Mouse (Mus musculus) heart, adult 2 months (tissue): ENCODE measurements around the gene Tmem245. TPM values are rescaled to one million over a fixed set of nuclear protein-coding genes. Genes with fewer than 3 reads are reported as not detected.
"Not testable (repeated sequence)": the region's sequence is repeated elsewhere in the genome, so short reads cannot be mapped to it uniquely, and the experiment has no call there.

Experiments used
- DNase-seq, 2 experiments: peaks; one replicate each; pipeline ENCODE4 v3.0.0; 2021
- H3K27ac ChIP-seq: fragments of 200-600 bp; 2 replicates; pipeline ENCODE4 v1.8.1; 2022
- H3K27me3 ChIP-seq: fragments of 200-500 bp; 2 replicates; pipeline ENCODE4 v1.6.1; 2012; ENCODE audit warnings: mild to moderate bottlenecking, low read length, inconsistent platforms, mixed read lengths; ENCODE audit not compliant: control insufficient read depth, insufficient read depth
- H3K36me3 ChIP-seq: fragments of 200-500 bp; 2 replicates; pipeline ENCODE4 v1.6.1; 2012; ENCODE audit warnings: low read length, inconsistent platforms; ENCODE audit not compliant: control insufficient read depth, insufficient read depth
- H3K4me1 ChIP-seq: fragments of 200-500 bp; 2 replicates; pipeline ENCODE4 v1.6.1; 2011; ENCODE audit warnings: low read length; ENCODE audit not compliant: control insufficient read depth, insufficient read depth
- H3K4me3 ChIP-seq: fragments of 200-600 bp; 2 replicates; pipeline ENCODE4 v1.8.1; 2022
- H3K79me2 ChIP-seq: fragments of 200-500 bp; replicated peaks from 2 replicates; pipeline ENCODE4 v1.6.1; 2012; ENCODE audit warnings: mild to moderate bottlenecking, inconsistent platforms, low read length, moderate library complexity, mixed read lengths; ENCODE audit not compliant: control insufficient read depth, insufficient read depth
- H3K9ac ChIP-seq: fragments of 200-500 bp; 2 replicates; pipeline ENCODE4 v1.6.1; 2012; ENCODE audit warnings: low read depth, mild to moderate bottlenecking, control low read depth, inconsistent platforms, low read length, mixed read lengths
- CTCF ChIP-seq: fragments of 200-600 bp; IDR thresholded peaks from 2 replicates; pipeline ENCODE4 v1.8.1; 2022; ENCODE audit warnings: antibody characterized with exemption, mild to moderate bottlenecking, moderate library complexity
- EP300 ChIP-seq: fragments of 200-500 bp; IDR thresholded peaks from 2 replicates; pipeline ENCODE4 v1.6.1; 2011; ENCODE audit warnings: low read depth, low read length, control low read depth; ENCODE audit not compliant: insufficient read depth
- POLR2A ChIP-seq: fragments of 200-500 bp; IDR thresholded peaks from 2 replicates; pipeline ENCODE4 v1.6.1; 2011; ENCODE audit warnings: mild to moderate bottlenecking, low read depth, low read length, control low read depth; ENCODE audit not compliant: insufficient read depth
- WGBS: fragments of 180-500 bp; shearing (Covaris S2); methylation state at CpG from one replicate; pipeline ENCODE4 v1.1.7; 2018; 5-methylcytosine and 5-hydroxymethylcytosine counted together
- intact Hi-C: fragments of 180-260 bp; cut with DNase I; formaldehyde crosslinking; loops from one replicate; pipeline ENCODE4 v1.15.1; 2025
- polyA plus RNA-seq: library from polyadenylated mRNA; depleted of rRNA; stranded (reverse); fragments of >200 nt; gene quantifications from 2 replicates; pipeline ENCODE4 v1.2.3, GENCODE M21; 2012
- total RNA-seq, 2 experiments: library from RNA; stranded (reverse); gene quantifications; 2 replicates each; pipeline ENCODE4 v1.2.3; 2021

Gene Tmem245
- total and polyA plus RNA-seq, 3 experiments = 24.0 to 77.3 (median 66.3) TPM

GRCm38 (mm10) chr4:56878971-56879370, 68.3 kb downstream of the Tmem245 start:
- Histone ChIP-seq H3K27ac (peak overlapping the region; percentile 74; the same call in 1 of the 2 replicates), H3K4me3 (no peak overlapping the region), H3K27me3 (no peaks in the 10 kb centered on the region), H3K4me1 (peaks cover 5% of the 10 kb centered on the region), H3K79me2 (no peaks in the 10 kb centered on the region), H3K36me3 (peaks cover 9% of the 10 kb centered on the region), H3K9ac (no peak overlapping the region)
- no peak for DNase-seq
- intact Hi-C loops = no loop called here
- TF ChIP-seq EP300 = no peak
- TF ChIP-seq CTCF = no peak
- TF ChIP-seq POLR2A = no peak
- 83% methylated on average over 7 of the region's 7 CpGs for WGBS

DNA sequence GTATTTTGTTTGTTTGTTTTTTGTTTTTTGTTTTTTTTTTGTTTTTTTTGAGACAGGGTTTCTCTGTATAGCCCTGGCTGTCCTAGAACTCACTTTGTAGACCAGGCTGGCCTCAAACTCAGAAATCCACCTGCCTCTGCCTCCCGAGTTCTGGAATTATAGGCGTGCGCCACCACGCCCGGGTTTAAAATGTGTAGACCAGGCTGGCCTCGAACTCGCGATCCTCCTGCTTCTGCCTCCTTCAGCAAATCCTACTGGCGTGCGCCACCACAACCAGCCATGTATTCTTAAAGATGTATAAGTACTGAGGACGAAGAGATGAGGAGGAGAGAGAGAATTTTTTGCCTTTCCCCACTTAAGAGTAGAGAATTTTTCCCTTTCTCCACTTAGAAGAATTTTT, 76.7 kb downstream of the Tmem245 start:
- H3K4me1 ChIP-seq, H3K9ac ChIP-seq, DNase-seq, H3K27me3 ChIP-seq, H3K4me3 ChIP-seq, H3K36me3 ChIP-seq, intact Hi-C loops, H3K79me2 ChIP-seq, H3K27ac ChIP-seq: not testable (repeated sequence)
- 98% methylated on average over 11 of the region's 11 CpGs for WGBS

GRCm38 (mm10) chr4:56867761-56868160, 79.5 kb downstream of the Tmem245 start:
- TF ChIP-seq POLR2A = no peak
- DNase-seq = no peak
- WGBS = 86% methylated on average over 5 of the region's 5 CpGs
- Histone ChIP-seq H3K9ac (no peak overlapping the region), H3K27ac (no peak overlapping the region), H3K4me3 (no peak overlapping the region), H3K36me3 (no peaks in the 10 kb centered on the region; the same call in none of the 2 replicates), H3K4me1 (peaks cover 5% of the 10 kb centered on the region), H3K79me2 (peaks cover 2% of the 10 kb centered on the region; the same call in 1 of the 2 replicates), H3K27me3 (no peaks in the 10 kb centered on the region; the same call in 1 of the 2 replicates)
- intact Hi-C loops = loop anchor here (5.0 kb wide), 1 partner anchor 80 kb away; the partner anchor contains the start of gene Tmem245

- TF ChIP-seq EP300 (no peak), POLR2A (no peak), CTCF (no peak)
- no peaks in the 10 kb centered on the region; the same call in 1 of the 2 replicates for H3K27me3 ChIP-seq
- peaks cover 2% of the 10 kb centered on the region; the same call in 1 of the 2 replicates for H3K79me2 ChIP-seq
- no peaks in the 10 kb centered on the region; the same call in none of the 2 replicates for H3K36me3 ChIP-seq
- WGBS = 36% methylated on average over 4 of the region's 4 CpGs
- intact Hi-C loops = loop anchor here (5.0 kb wide), 1 partner anchor 81 kb away; the partner anchor contains the start of gene Tmem245
- H3K4me1 ChIP-seq = peaks cover 5% of the 10 kb centered on the region
- H3K27ac ChIP-seq = peak overlapping the region; percentile 84
- H3K9ac ChIP-seq = no peak overlapping the region
- DNase-seq = peak in 1 of 2 experiments; percentile 42
- no peak overlapping the region for H3K4me3 ChIP-seq
Measured at GRCm38 (mm10) chr4:56865971-56866370, 81.3 kb downstream of the Tmem245 start.

- Histone ChIP-seq H3K27me3 (no peaks in the 10 kb centered on the region; the same call in 1 of the 2 replicates), H3K4me1 (peaks cover 5% of the 10 kb centered on the region), H3K4me3 (peak within 1 kb of the TSS; percentile 64), H3K79me2 (peaks cover 2% of the 10 kb centered on the region; the same call in 1 of the 2 replicates), H3K27ac (peak within 1 kb of the TSS; percentile 84), H3K36me3 (no peaks in the 10 kb centered on the region; the same call in none of the 2 replicates), H3K9ac (peak within 1 kb of the TSS; percentile 83)
- DNase-seq = peak; percentile 86 to 90
- intact Hi-C loops = loop anchor here (5.0 kb wide), 1 partner anchor 82 kb away; the partner anchor contains the start of gene Tmem245
- under 1% methylated on average over 45 of the region's 45 CpGs for WGBS
- TF ChIP-seq POLR2A (peak; percentile 51; the same call in 1 of the 2 replicates), EP300 (no peak)
Measured at GRCm38 (mm10) chr4:56865003-56865511, 82.2 kb downstream of the Tmem245 start, which contains the start of gene Ctnnal1. Gene Ctnnal1, minus strand, starts transcription at chr4:56865188.

DNA sequence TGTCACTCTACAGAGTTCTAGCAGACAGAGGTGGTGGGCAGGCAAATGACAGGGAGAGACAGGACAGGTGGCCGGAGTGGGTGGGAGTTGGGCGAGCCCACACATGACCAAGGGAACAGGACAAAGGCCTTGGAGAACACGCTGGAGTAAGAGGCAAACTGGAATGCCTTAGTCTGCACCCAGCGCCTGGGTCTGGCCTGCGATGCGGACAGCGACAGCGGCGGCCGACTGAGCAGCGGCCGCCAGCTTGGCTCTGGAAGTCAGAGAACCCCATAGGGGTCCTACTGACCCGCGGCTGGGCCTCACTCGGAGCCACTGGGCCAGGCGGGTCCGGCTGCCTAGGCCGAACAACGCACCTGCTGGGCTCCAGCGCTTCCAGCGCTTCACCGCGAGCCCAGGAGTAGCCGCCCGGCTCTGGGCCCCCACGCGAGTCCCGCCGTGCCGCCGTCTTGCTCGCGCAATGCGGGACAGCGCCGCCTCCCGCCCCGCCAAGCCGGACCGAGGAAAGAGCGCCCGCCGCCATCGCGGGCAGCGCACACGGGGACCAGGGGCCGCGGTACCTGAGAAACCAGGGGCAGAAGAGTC, 82.7 kb downstream of the Tmem245 start:
- Histone ChIP-seq H3K4me3 (peak overlapping the region; percentile 64), H3K27me3 (no peaks in the 10 kb centered on the region; the same call in 1 of the 2 replicates), H3K36me3 (no peaks in the 10 kb centered on the region; the same call in none of the 2 replicates), H3K9ac (peak overlapping the region; percentile 83), H3K27ac (peak overlapping the region; percentile 84), H3K4me1 (peaks cover 5% of the 10 kb centered on the region), H3K79me2 (peaks cover 2% of the 10 kb centered on the region; the same call in 1 of the 2 replicates)
- intact Hi-C loops = loop anchor here (5.0 kb wide), 1 partner anchor 83 kb away; the partner anchor contains the start of gene Tmem245
- DNase-seq = peak in 1 of 2 experiments; percentile 71
- TF ChIP-seq EP300 = no peak
- TF ChIP-seq CTCF = peak; percentile 39
- no peak for TF ChIP-seq POLR2A
- WGBS = 1% methylated on average over 49 of the region's 49 CpGs
